In the genomic region with DNA sequence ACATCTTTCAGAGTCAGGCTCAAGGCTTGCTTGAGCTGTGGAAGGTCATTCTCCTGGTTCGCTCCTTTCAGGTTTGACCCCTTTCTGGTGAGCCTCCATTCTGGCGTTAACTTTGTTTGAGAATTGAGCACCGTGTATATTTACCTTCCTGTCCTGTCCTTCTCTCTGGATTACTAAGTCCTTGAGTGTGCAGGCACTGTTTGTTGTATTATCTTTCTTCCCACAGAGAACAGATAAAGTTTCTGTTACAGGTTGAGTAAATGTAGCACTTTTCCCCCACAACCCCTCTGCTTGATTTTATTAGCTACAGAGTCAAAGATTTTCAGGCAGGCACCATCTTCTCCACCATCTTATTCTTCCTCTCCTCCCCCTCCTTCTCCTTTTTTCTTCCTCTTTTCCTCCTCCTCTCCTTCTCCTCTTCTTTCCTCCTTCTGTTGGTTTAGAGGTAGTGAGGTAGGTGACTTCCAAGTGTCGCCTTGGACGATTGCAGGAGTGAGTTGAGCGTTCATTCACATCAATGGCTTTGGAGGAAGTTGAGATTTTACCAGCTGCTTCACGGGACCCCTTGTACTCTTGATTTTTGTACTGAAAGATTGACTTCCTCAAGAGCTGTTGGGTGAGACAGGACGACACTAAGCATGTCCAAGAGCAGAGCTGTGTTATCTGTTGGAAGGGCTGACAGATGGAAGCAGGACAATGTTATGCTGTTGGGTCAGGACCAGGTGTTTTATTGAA, we compare ENCODE assay signal across 16 mouse cellular contexts. TPM values are rescaled to one million over a fixed set of nuclear protein-coding genes. Genes with fewer than 3 reads are reported as not detected.
DNase-seq lines count a peak whose midpoint lies in the region; ATAC-seq and TF ChIP-seq lines count a peak whose summit lies in the region.
"Had no signal": no experiment of that assay in that cellular context is flagged by ENCODE, and none has a peak within 500 bp of the region (broad histone marks: within the 10 kb centered on the region; RNA-seq: fewer than 3 reads in every experiment).

No protein-coding gene starts in this region.

- peaks cover 14% of the 10 kb centered on the region for H3K4me1 ChIP-seq in lung, embryonic 14.5 days (ENCODE audit: insufficient read depth)
- H3K4me1 ChIP-seq in lung, adult 2 months (ENCODE audit: control insufficient read depth, insufficient read depth, low read length), result peaks cover 13% of the 10 kb centered on the region
- peaks cover 14 to 35% of the 10 kb centered on the region in 2 experiments for H3K4me1 ChIP-seq in MEL (ENCODE audit: control insufficient read depth in 1 of 2, insufficient read depth in 2 of 2, low read length in 2 of 2)
- peaks cover 72% of the 10 kb centered on the region for H3K4me1 ChIP-seq in liver, embryonic 13.5 days (replicated peaks)
- H3K4me1 ChIP-seq in stomach, embryonic 14.5 days (ENCODE audit: control insufficient read depth, insufficient read depth, low read length), result peaks cover 7% of the 10 kb centered on the region; the same call in 1 of the 2 replicates
- peaks cover 14% of the 10 kb centered on the region for H3K4me1 ChIP-seq in kidney, embryonic 16.5 days (ENCODE audit: insufficient read depth, low read length)

- DNase-seq in lung, embryonic 14.5 days, result no peak
- DNase-seq in lung, adult 2 months, result no peak
- DNase-seq in MEL (ENCODE audit: low read depth, low spot score), result peak; percentile 42
- DNase-seq in liver, embryonic 13.5 days, result no peak
- DNase-seq in frontal cortex, postnatal 36 days (ENCODE audit: low spot score in 2 of 2), result no peak
- no peak for DNase-seq in adrenal gland, postnatal 14 days
- DNase-seq: cerebellum, adult 8-10 months; gastrocnemius, postnatal 14 days; kidney, adult 2 months; right cerebral cortex, postnatal 4 days had no signal

- no peak for TF ChIP-seq CTCF in lung, embryonic 14.5 days (IDR thresholded peaks at IDR 0.05; ENCODE audit: low read depth)
- TF ChIP-seq CTCF in lung, adult 2 months (IDR thresholded peaks at IDR 0.05; ENCODE audit: insufficient read depth, low read length), result no peak
- TF ChIP-seq CTCF in MEL (IDR thresholded peaks at IDR 0.05 in 2 of 3, conservative IDR thresholded peaks at IDR 0.05 in 1 of 3; ENCODE audit: control insufficient read depth in 1 of 3, insufficient read depth in 1 of 3, low read depth in 2 of 3, low read length in 3 of 3, poor library complexity in 1 of 3, severe bottlenecking in 1 of 3), result no peak

- 52% methylated on average over 8 of the region's 8 CpGs for WGBS in lung, embryonic 14.5 days
- WGBS in lung, adult 2 months, result 55% methylated on average over 8 of the region's 8 CpGs
- WGBS in liver, embryonic 13.5 days (ENCODE audit: insufficient replicate concordance), result 31% methylated on average over 8 of the region's 8 CpGs
- WGBS in stomach, embryonic 14.5 days, result 58% methylated on average over 8 of the region's 8 CpGs
- WGBS in kidney, embryonic 16.5 days, result 84% methylated on average over 8 of the region's 8 CpGs

- no peak overlapping the region for H3K9ac ChIP-seq in lung, embryonic 14.5 days
- H3K9ac ChIP-seq in MEL (ENCODE audit: control insufficient read depth, low read depth, low read length, poor library complexity, severe bottlenecking), result no peak overlapping the region
- 0 out of 2 replicates have a peak overlapping the region, but pooled peaks have one; percentile 17 for H3K9ac ChIP-seq in liver, embryonic 13.5 days
- H3K9ac ChIP-seq in stomach, embryonic 14.5 days (replicated peaks; ENCODE audit: low read depth, low read length), result no peak overlapping the region
- no peak overlapping the region for H3K9ac ChIP-seq in kidney, embryonic 16.5 days (replicated peaks; ENCODE audit: low read length)
- H3K9ac ChIP-seq: heart, embryonic 13.5 days; neural tube, embryonic 13.5 days had no signal

- H3K27me3 ChIP-seq in lung, embryonic 14.5 days (ENCODE audit: insufficient read depth, low read length), result no peaks in the 10 kb centered on the region
- no peaks in the 10 kb centered on the region for H3K27me3 ChIP-seq in MEL (ENCODE audit: control insufficient read depth in 1 of 2, insufficient read depth in 2 of 2, low read length in 2 of 2)
- H3K27me3 ChIP-seq in liver, embryonic 13.5 days, result no peaks in the 10 kb centered on the region
- no peaks in the 10 kb centered on the region for H3K27me3 ChIP-seq in stomach, embryonic 14.5 days (ENCODE audit: control insufficient read depth, insufficient read depth, low read length)
- H3K27me3 ChIP-seq in kidney, embryonic 16.5 days (ENCODE audit: insufficient read depth, low read length), result no peaks in the 10 kb centered on the region
- H3K27me3 ChIP-seq: heart, embryonic 13.5 days; neural tube, embryonic 13.5 days had no signal

- no peak for TF ChIP-seq RAD21 in MEL (IDR thresholded peaks at IDR 0.05; ENCODE audit: low read depth, low read length)

- no peaks in the 10 kb centered on the region for H3K9me3 ChIP-seq in lung, embryonic 14.5 days (ENCODE audit: low read depth, low read length)
- H3K9me3 ChIP-seq in MEL (replicated peaks; ENCODE audit: insufficient read depth, low read length), result no peaks in the 10 kb centered on the region
- H3K9me3 ChIP-seq in liver, embryonic 13.5 days (replicated peaks), result no peaks in the 10 kb centered on the region
- no peaks in the 10 kb centered on the region for H3K9me3 ChIP-seq in stomach, embryonic 14.5 days (ENCODE audit: control insufficient read depth, low read depth, low read length)
- no peaks in the 10 kb centered on the region for H3K9me3 ChIP-seq in kidney, embryonic 16.5 days (ENCODE audit: low read length)
- H3K9me3 ChIP-seq: heart, embryonic 13.5 days; neural tube, embryonic 13.5 days had no signal

- no peak overlapping the region for H3K27ac ChIP-seq in lung, embryonic 14.5 days (ENCODE audit: low read depth)
- H3K27ac ChIP-seq in MEL (ENCODE audit: control insufficient read depth, low read depth, low read length), result peak overlapping the region; percentile 29; the same call in 1 of the 2 replicates
- no peak overlapping the region; the same call in 1 of the 2 replicates for H3K27ac ChIP-seq in liver, embryonic 13.5 days
- H3K27ac ChIP-seq in stomach, embryonic 14.5 days (ENCODE audit: low read length), result peak overlapping the region; percentile 23; the same call in 1 of the 2 replicates
- H3K27ac ChIP-seq in kidney, embryonic 16.5 days (ENCODE audit: low read length), result no peak overlapping the region
- H3K27ac ChIP-seq: heart, embryonic 13.5 days; neural tube, embryonic 13.5 days had no signal

- TF ChIP-seq EP300 in MEL (IDR thresholded peaks at IDR 0.05; ENCODE audit: low read depth in 1 of 2, low read length in 2 of 2), result no peak

- no peak overlapping the region for H3K4me3 ChIP-seq in lung, embryonic 14.5 days (ENCODE audit: low read depth, low read length)
- H3K4me3 ChIP-seq in lung, adult 2 months (replicated peaks; ENCODE audit: extremely low read depth, low read depth, low read length), result no peak overlapping the region
- no peak overlapping the region for H3K4me3 ChIP-seq in MEL (ENCODE audit: control insufficient read depth in 1 of 2, insufficient read depth in 1 of 2, low read depth in 2 of 2, low read length in 2 of 2)
- no peak overlapping the region for H3K4me3 ChIP-seq in liver, embryonic 13.5 days (replicated peaks)
- no peak overlapping the region for H3K4me3 ChIP-seq in stomach, embryonic 14.5 days (ENCODE audit: low read depth, low read length)
- H3K4me3 ChIP-seq in kidney, embryonic 16.5 days (ENCODE audit: low read length), result no peak overlapping the region
- H3K4me3 ChIP-seq: heart, embryonic 13.5 days; neural tube, embryonic 13.5 days had no signal

- ATAC-seq in lung, embryonic 14.5 days (ENCODE audit: insufficient read depth), result no peak
- no peak for ATAC-seq in liver, embryonic 13.5 days (ENCODE audit: low read depth)
- ATAC-seq in stomach, embryonic 14.5 days (ENCODE audit: insufficient number of reproducible peaks, insufficient read depth, low FRiP score, low read depth), result peak; percentile 66
- ATAC-seq in kidney, embryonic 16.5 days (ENCODE audit: low FRiP score, low TSS enrichment), result no peak
- ATAC-seq: activated CD4-positive, CD25-positive, alpha-beta regulatory T cell, adult 4 months; forebrain, embryonic 14.5 days had no signal

- H3K36me3 ChIP-seq in lung, embryonic 14.5 days (ENCODE audit: insufficient read depth), result peaks cover 18% of the 10 kb centered on the region
- peaks cover 10 to 32% of the 10 kb centered on the region in 2 experiments for H3K36me3 ChIP-seq in MEL (ENCODE audit: control insufficient read depth in 1 of 2, insufficient read depth in 2 of 2, low read length in 2 of 2)
- peaks cover 4% of the 10 kb centered on the region for H3K36me3 ChIP-seq in liver, embryonic 13.5 days
- H3K36me3 ChIP-seq in stomach, embryonic 14.5 days (ENCODE audit: control insufficient read depth, insufficient read depth, low read length), result peaks cover 4% of the 10 kb centered on the region; the same call in 1 of the 2 replicates
- peaks cover 6% of the 10 kb centered on the region; the same call in 1 of the 2 replicates for H3K36me3 ChIP-seq in kidney, embryonic 16.5 days (ENCODE audit: insufficient read depth, low read length)

- TF ChIP-seq POLR2A in lung, adult 2 months (IDR thresholded peaks at IDR 0.05; ENCODE audit: borderline replicate concordance, extremely low read depth, low read depth, low read length), result no peak
- TF ChIP-seq POLR2A in MEL (IDR thresholded peaks at IDR 0.05; ENCODE audit: control insufficient read depth in 1 of 2, insufficient read depth in 1 of 2, low read depth in 1 of 2, low read length in 2 of 2, poor library complexity in 1 of 2), result no peak

- H3K4me2 ChIP-seq in lung, embryonic 14.5 days, result 0 out of 2 replicates have a peak overlapping the region, but pooled peaks have one; percentile 4
- peak overlapping the region; percentile 24 for H3K4me2 ChIP-seq in liver, embryonic 13.5 days
- H3K4me2 ChIP-seq in stomach, embryonic 14.5 days (replicated peaks; ENCODE audit: low read depth, low read length), result no peak overlapping the region
- H3K4me2 ChIP-seq in kidney, embryonic 16.5 days (replicated peaks; ENCODE audit: low read depth, low read length), result no peak overlapping the region
- H3K4me2 ChIP-seq: heart, embryonic 13.5 days; neural tube, embryonic 13.5 days had no signal

- H3K79me2 ChIP-seq in MEL (ENCODE audit: control insufficient read depth, insufficient read depth, low read length, poor library complexity), result peaks cover 21% of the 10 kb centered on the region

RNA-seq across cellular contexts. Expression of a gene that starts 5.7 kb away (rescaled TPM):
- 36.4 and 41.5 TPM in 2 replicates for polyA plus RNA-seq in lung, embryonic 14.5 days (2014; fragmentation: Nextera tagmentation; extraction: Ambion mirVana)
- polyA plus RNA-seq in lung, adult 2 months (2012; rRNA removed), result 18.4 and 18.5 TPM in 2 replicates
- 10.8 and 11.1 TPM in 2 replicates for total RNA-seq in MEL (2012; rRNA removed)
- polyA plus RNA-seq in MEL (2012; ENCODE audit: insufficient read depth in 1 of 2, insufficient read length in 2 of 2, low read depth in 1 of 2, low replicate concordance in 2 of 2, missing spikeins in 1 of 2), result 10 to 100 TPM in 1 of 2 experiments, not detected in 1; 17.9 TPM
- 13.5 and 20.8 TPM in 2 replicates for polyA plus RNA-seq in liver, embryonic 13.5 days (2015; fragmentation: Nextera tagmentation; extraction: Ambion mirVana)
- polyA plus RNA-seq in stomach, embryonic 14.5 days (2014; fragmentation: Nextera tagmentation; extraction: Ambion mirVana), result 29.0 and 38.6 TPM in 2 replicates
- polyA plus RNA-seq in kidney, embryonic 16.5 days (2015; fragmentation: Nextera tagmentation; extraction: Ambion mirVana), result 18.8 and 23.7 TPM in 2 replicates
- total RNA-seq in adrenal gland, postnatal 14 days (2021), result 54.8 and 73.2 TPM in 2 replicates

RNA-seq across cellular contexts. Expression of a gene that starts 51.2 kb away (rescaled TPM):
- 77.9 and 79.6 TPM in 2 replicates for polyA plus RNA-seq in lung, embryonic 14.5 days (2014; fragmentation: Nextera tagmentation; extraction: Ambion mirVana)
- polyA plus RNA-seq in lung, adult 2 months (2012; rRNA removed), result 14.5 and 19.4 TPM in 2 replicates
- total RNA-seq in MEL (2012; rRNA removed), result 37.7 and 45.2 TPM in 2 replicates
- polyA plus RNA-seq in MEL (2012; ENCODE audit: insufficient read depth in 1 of 2, insufficient read length in 2 of 2, low read depth in 1 of 2, low replicate concordance in 2 of 2, missing spikeins in 1 of 2), result 100 to 1,000 TPM in 1 of 2 experiments, 10 to 100 TPM in 1; 75.2 to 120 TPM
- 38.0 and 57.2 TPM in 2 replicates for polyA plus RNA-seq in liver, embryonic 13.5 days (2015; fragmentation: Nextera tagmentation; extraction: Ambion mirVana)
- 82.6 and 89.0 TPM in 2 replicates for polyA plus RNA-seq in stomach, embryonic 14.5 days (2014; fragmentation: Nextera tagmentation; extraction: Ambion mirVana)
- polyA plus RNA-seq in kidney, embryonic 16.5 days (2015; fragmentation: Nextera tagmentation; extraction: Ambion mirVana), result 79.1 and 81.9 TPM in 2 replicates
- 104 and 112 TPM in 2 replicates for total RNA-seq in adrenal gland, postnatal 14 days (2021)

Comparison
In these comparisons a context has a peak if more than half of its experiments do, and no peak if none do; other contexts are left out.
1. H3K27ac ChIP-seq: peak in MEL (single experiment) and stomach, embryonic 14.5 days (single experiment); none in lung, embryonic 14.5 days (single experiment), liver, embryonic 13.5 days (single experiment) and kidney, embryonic 16.5 days (single experiment).
2. H3K4me2 ChIP-seq: peak in lung, embryonic 14.5 days (single experiment) and liver, embryonic 13.5 days (single experiment); none in stomach, embryonic 14.5 days (single experiment) and kidney, embryonic 16.5 days (single experiment).